In the genomic region with DNA sequence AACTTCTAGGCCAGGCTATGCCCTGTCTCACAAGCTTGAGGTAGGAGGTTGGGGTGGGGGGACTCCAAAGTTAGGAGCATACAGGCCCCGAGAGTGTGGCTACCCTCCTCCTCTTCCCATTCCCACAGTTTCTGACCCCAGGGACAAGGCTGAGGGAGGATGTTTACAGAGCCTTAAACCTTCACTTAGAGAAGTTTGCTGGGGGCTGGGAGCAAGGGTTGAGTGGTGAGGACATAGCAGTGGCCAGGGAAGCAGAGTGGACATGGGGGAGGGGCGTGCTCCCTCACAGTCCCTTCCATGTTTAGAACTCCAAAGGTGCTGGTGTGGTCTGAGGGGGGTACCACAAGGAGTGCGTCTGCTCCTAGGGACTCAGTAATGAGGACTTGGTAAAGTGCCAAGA, we compare ENCODE assay signal across 19 mouse cellular contexts. TPM values are rescaled to one million over a fixed set of nuclear protein-coding genes. Genes with fewer than 3 reads are reported as not detected.
"Had no signal": no experiment of that assay in that cellular context is flagged by ENCODE, and none has a peak within 500 bp of the region (broad histone marks: within the 10 kb centered on the region; RNA-seq: fewer than 3 reads in every experiment).

No protein-coding gene starts in this region.

- H3K4me3 ChIP-seq: layer of hippocampus, adult 2 months; liver, embryonic 13.5 days; neural tube, embryonic 12.5 days; neural tube, embryonic 15.5 days; stomach, embryonic 15.5 days had no signal

- H3K9me3 ChIP-seq: liver, embryonic 13.5 days; neural tube, embryonic 12.5 days; neural tube, embryonic 15.5 days; stomach, embryonic 15.5 days had no signal

- DNase-seq: kidney, adult 2 months; kidney, postnatal 25 days; layer of hippocampus, adult 9-11 months; liver, embryonic 13.5 days; midbrain, embryonic 14.5 days; retina, postnatal 1 day; right cerebral cortex, postnatal 25 days; spleen, adult 18-20 months; thymus, adult 18-20 months; thymus, postnatal 36 days had no signal

- H3K4me2 ChIP-seq: liver, embryonic 13.5 days; midbrain, embryonic 11.5 days; neural tube, embryonic 12.5 days; neural tube, embryonic 15.5 days; stomach, embryonic 15.5 days had no signal

- H3K9ac ChIP-seq: liver, embryonic 13.5 days; neural tube, embryonic 12.5 days; neural tube, embryonic 15.5 days; stomach, embryonic 15.5 days had no signal

- ATAC-seq: intestine, postnatal 0 days had no signal

- H3K36me3 ChIP-seq: liver, embryonic 13.5 days; neural tube, embryonic 12.5 days; neural tube, embryonic 15.5 days; stomach, embryonic 15.5 days had no signal

- H3K27ac ChIP-seq: kidney, postnatal 0 days; layer of hippocampus, adult 2 months; liver, embryonic 13.5 days; neural tube, embryonic 12.5 days; neural tube, embryonic 15.5 days; stomach, embryonic 15.5 days had no signal

RNA-seq across cellular contexts. Expression of gene Kcnq4, which starts 4.8 kb away (rescaled TPM):
- total RNA-seq: megakaryocyte progenitor cell, adult 5-6 weeks; megakaryocyte-erythroid progenitor cell, adult 5-6 weeks had no signal
